Mouse (Mus musculus) hindbrain, embryonic 10.5 days (tissue): Measurements from ENCODE around the gene A630001G21Rik. TPM values are rescaled to one million over a fixed set of nuclear protein-coding genes. Genes with fewer than 3 reads are reported as not detected.
A peak's percentile ranks its signal among the peaks of the same experiment; 100 is the strongest.

Source experiments
- DNase-seq: peaks from one replicate; pipeline ENCODE4 v3.0.0-alpha.2; 2017; ENCODE audit warnings: low spot score
- H3K27ac ChIP-seq: fragments of 300-500 bp; sonication (generic); 2 replicates; pipeline ENCODE4 v1.5.1; 2016; ENCODE audit warnings: mild to moderate bottlenecking, moderate library complexity
- H3K27me3 ChIP-seq: fragments of 300-500 bp; sonication (generic); 2 replicates; pipeline ENCODE4 v1.6.1; 2016; ENCODE audit warnings: mild to moderate bottlenecking; ENCODE audit not compliant: poor library complexity, insufficient read depth, severe bottlenecking
- H3K36me3 ChIP-seq: fragments of 300-500 bp; sonication (generic); 2 replicates; pipeline ENCODE4 v1.6.1; 2016; ENCODE audit warnings: mild to moderate bottlenecking, moderate library complexity
- H3K4me1 ChIP-seq: fragments of 300-500 bp; sonication (generic); replicated peaks from 2 replicates; pipeline ENCODE4 v1.6.1; 2016; ENCODE audit warnings: mild to moderate bottlenecking
- H3K4me3 ChIP-seq: fragments of 300-500 bp; sonication (generic); 2 replicates; pipeline ENCODE4 v1.5.1; 2016; ENCODE audit warnings: mild to moderate bottlenecking, moderate library complexity
- H3K9me3 ChIP-seq: fragments of 300-500 bp; sonication (generic); 2 replicates; pipeline ENCODE4 v1.6.1; 2016; ENCODE audit warnings: mild to moderate bottlenecking, moderate library complexity
- WGBS: fragments of 180-500 bp; shearing (Covaris S2); methylation state at CpG from one replicate; pipeline ENCODE4 v1.1.7; 2016; 5-methylcytosine and 5-hydroxymethylcytosine counted together
- polyA plus RNA-seq: library from polyadenylated mRNA; unstranded; fragments of >200 nt; fragmentation: Nextera tagmentation; extraction: Ambion mirVana; gene quantifications from 2 replicates; pipeline ENCODE4 v1.2.1, GENCODE M21; 2016

A630001G21Rik gene
- polyA plus RNA-seq, 1 experiment from 2014 or later, result 1.3 TPM

DNA sequence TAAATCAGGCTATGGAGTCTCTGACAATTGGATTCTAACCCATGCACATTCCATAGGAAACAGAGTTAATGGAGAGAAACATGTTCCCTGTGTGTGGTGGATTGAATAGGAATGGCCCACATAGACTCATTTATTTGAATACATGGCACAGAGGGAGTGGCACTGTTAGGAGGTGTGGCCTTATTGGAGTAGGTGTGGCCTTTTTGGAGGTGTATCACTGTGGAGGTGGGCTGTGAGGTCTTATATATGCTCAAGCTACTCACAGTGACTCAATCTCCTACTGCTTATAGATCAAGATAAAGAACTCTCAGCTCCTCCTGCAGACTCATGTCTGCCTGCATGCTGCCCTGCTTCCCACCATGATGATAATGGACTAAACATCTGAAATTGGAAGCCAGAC, 63.9 kb downstream of the A630001G21Rik start:
- Histone ChIP-seq H3K4me1 (peaks cover 6% of the 10 kb centered on the region), H3K27me3 (no peaks in the 10 kb centered on the region), H3K4me3 (no peak overlapping the region), H3K27ac (no peak overlapping the region), H3K36me3 (no peaks in the 10 kb centered on the region), H3K9me3 (no peaks in the 10 kb centered on the region)
- no peak for DNase-seq

DNA sequence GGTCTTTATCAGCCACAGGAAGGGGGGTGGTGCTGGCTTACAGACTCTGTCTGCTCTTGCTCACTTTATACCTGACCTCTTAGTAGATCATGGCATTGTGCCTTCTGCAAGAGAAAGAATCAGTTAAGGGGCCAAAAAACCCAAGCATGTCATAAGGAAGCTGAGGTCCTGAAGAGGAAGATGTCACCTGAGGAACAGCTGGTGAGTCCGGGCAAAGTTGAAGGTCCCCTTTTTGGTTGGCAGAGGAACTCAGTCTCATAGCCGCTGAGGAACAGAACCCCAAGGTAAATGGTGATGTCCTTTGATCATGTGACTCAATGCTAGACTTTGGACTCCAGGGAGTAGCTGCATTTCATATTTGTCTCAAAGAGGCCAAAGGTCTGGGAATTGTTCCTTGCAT, 71.7 kb downstream of the A630001G21Rik start:
- Histone ChIP-seq H3K4me3 (no peak overlapping the region), H3K36me3 (no peaks in the 10 kb centered on the region), H3K9me3 (no peaks in the 10 kb centered on the region), H3K27me3 (no peaks in the 10 kb centered on the region), H3K27ac (no peak overlapping the region), H3K4me1 (no peaks in the 10 kb centered on the region)
- no peak for DNase-seq
- 91% methylated on average over 2 of the region's 2 CpGs for WGBS

DNA sequence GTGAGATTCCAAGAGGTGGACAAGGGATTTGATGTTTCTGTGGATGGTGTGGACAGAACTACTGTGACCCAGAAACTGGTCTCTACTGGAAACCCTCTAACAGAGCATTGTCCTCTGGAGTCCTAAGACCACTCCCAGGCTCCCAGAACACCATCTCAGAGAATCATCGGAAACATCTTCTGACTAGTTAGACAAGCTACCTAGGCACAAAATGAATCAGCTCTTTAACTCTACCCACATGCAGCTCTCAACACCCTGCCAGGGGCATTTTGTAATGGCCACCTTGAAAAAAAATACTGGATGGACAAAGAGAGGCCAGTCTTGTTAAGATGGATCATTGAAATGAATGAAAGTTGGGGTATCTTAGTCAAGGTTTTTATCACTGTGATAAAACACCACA, 72.9 kb downstream of the A630001G21Rik start:
- no peak overlapping the region for H3K4me3 ChIP-seq
- H3K9me3 ChIP-seq, result no peaks in the 10 kb centered on the region
- DNase-seq, result no peak
- no peak overlapping the region for H3K27ac ChIP-seq
- 89% methylated on average over 1 of the region's 1 CpGs for WGBS
- no peaks in the 10 kb centered on the region for H3K27me3 ChIP-seq
- no peaks in the 10 kb centered on the region for H3K4me1 ChIP-seq
- H3K36me3 ChIP-seq, result no peaks in the 10 kb centered on the region

DNA sequence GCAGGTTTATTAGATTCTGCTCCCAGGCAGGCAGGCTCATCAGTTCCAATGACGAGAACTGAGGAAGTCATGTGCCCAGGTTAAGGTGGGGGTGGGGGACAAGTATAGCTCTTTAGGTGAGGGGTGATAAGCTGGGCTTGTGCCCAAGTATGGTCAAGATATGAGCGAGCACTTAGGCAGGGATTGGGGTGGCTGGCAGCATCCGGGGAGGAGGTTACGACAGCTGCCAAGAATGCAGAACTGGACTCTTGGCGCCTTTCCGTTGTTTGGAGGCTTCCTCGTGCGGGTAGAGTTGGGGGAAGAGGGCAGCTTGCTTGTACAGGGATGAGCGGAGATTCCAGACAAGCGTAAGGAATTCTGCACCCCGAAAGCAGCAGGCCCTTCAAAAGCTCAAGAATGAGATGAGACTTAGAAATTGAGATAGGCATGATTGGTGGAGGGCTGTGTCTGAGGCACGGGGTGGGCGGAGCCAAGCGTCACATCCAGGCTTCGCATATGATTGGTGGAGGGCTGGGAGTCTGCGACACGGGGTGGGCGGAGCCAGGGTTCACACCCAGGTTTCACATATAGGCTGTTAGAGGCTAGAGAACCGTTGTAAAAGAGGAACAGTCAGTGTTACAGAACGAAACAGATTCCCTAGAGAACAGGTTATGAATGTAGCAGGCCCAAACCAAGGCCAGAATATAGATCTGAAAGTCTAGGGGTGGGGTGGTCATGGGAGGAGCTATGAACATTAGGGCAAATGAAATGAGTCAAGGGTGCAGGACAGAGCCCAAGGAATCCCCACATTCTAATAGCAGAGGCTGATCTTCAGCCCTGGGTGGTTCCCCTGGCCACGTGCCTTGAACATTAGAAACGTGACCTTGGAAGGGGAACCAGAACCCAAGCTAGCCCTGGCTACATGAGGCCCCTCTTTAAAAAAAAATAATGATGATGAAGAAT, 74.9 kb downstream of the A630001G21Rik start:
- DNase-seq, result peak; percentile 75
- H3K4me3 ChIP-seq, result peak overlapping the region; percentile 44
- no peaks in the 10 kb centered on the region for H3K27me3 ChIP-seq
- peak overlapping the region; percentile 66 for H3K27ac ChIP-seq
- WGBS, result 27% methylated on average over 22 of the region's 22 CpGs
- H3K9me3 ChIP-seq, result no peaks in the 10 kb centered on the region
- no peaks in the 10 kb centered on the region for H3K4me1 ChIP-seq
- H3K36me3 ChIP-seq, result no peaks in the 10 kb centered on the region

DNA sequence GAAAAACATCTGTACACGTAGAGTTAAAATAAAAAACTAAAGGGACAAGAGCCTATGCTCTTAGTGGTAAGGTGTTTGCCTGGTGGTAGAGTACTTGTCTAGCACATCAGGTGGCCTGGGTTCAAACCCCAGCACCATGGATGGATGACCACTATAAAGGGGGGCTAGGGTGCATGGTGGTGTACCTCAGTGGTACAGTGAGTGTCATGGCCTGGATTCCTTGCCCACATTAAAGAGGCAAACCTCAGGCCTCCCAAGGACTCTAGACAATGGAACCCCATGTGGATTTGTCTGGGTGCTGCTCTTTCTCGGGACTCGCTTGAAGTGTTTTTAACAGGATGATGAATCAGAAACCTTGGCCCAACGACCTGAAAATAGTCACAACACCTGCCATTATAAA, 75.9 kb downstream of the A630001G21Rik start:
- Histone ChIP-seq H3K27ac (no peak overlapping the region), H3K4me1 (no peaks in the 10 kb centered on the region), H3K4me3 (no peak overlapping the region), H3K9me3 (no peaks in the 10 kb centered on the region), H3K36me3 (no peaks in the 10 kb centered on the region), H3K27me3 (no peaks in the 10 kb centered on the region)
- no peak for DNase-seq
- 76% methylated on average over 4 of the region's 4 CpGs for WGBS

DNA sequence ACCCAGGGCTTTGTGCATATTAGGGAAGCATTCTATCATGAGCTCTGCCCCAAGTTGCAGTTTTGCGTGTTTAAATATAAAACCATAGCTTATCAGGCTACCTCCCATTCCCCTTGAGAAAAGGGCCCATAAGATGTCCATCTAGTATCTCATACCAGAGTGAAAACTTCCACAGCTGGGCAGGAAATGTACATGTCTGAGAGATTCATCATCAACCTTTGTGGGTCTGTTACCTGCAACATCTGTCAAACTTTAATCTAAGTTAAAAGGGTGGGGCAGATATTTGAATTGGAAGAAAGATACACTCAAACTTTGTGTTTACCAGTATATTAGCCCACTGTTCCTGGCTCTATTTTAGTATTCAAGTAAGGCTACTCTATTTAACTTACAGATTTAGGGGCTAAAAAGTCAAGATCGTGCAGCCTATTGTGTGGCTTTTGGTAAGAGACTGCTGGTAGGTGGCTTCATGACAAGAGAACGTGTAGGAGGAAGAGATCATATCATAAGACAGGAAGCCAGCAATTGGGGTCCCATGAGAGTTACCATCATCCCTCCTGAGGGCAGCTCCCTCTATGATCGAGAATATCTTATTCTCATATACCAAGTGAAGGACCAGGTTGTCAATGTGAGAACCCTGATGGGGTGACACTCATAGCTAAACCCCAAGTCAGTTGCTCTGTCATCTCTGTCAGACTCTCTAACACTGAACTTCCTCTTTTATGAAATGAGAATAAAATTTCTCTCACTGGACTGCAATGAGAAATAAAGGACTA, 80.5 kb downstream of the A630001G21Rik start:
- 85% methylated on average over 4 of the region's 4 CpGs for whole genome bisulfite sequencing
- Histone ChIP-seq H3K4me1 (no peaks in the 10 kb centered on the region), H3K27ac (no peak overlapping the region), H3K9me3 (no peaks in the 10 kb centered on the region), H3K27me3 (no peaks in the 10 kb centered on the region), H3K4me3 (no peak overlapping the region), H3K36me3 (no peaks in the 10 kb centered on the region)
- DNase-seq, result no peak

DNA sequence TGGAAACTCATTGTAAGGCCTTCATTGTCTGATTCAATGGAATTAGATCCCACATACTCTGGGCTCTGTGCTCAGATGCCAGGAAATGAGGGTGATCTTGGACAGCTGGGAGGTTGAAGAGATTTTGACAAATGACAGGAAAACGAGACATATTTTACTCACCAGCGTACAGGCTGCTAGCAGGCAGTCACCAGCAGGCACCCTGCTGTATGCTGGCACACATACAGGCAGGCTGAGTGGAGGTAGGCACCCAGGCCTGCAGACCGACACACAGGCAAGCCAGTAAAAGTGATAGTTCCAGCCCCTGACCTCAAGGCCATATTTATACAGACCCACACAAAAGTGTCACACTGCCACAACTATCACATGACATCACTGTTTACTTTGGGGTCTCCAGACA, 82.8 kb downstream of the A630001G21Rik start:
- Histone ChIP-seq H3K36me3 (no peaks in the 10 kb centered on the region), H3K9me3 (no peaks in the 10 kb centered on the region), H3K27me3 (no peaks in the 10 kb centered on the region), H3K27ac (no peak overlapping the region), H3K4me3 (no peak overlapping the region), H3K4me1 (no peaks in the 10 kb centered on the region)
- 72% methylated on average over 3 of the region's 3 CpGs for WGBS
- DNase-seq, result no peak

DNA sequence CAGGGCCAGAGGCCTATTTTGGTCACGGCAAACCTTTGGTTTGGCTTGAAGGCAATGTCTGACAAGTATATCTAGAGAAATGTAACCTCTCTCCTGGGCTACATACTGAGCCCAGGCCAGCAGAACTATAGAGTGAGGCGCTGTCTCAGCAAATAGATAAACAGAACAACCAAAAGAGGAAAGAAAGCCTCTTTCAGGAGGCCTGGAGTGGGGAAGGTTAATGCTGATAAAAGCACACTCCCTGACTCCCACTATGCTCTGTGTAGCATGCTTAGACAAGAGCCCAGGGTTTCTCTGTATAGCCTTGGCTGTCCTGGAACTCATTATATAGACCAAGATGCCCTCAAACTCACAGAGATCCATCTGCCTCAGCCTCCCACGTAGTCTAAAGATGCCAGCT, 85.2 kb downstream of the A630001G21Rik start:
- H3K36me3 ChIP-seq, result no peaks in the 10 kb centered on the region
- 78% methylated on average over 3 of the region's 3 CpGs for WGBS
- no peaks in the 10 kb centered on the region for H3K4me1 ChIP-seq
- H3K27me3 ChIP-seq, result no peaks in the 10 kb centered on the region
- H3K9me3 ChIP-seq, result no peaks in the 10 kb centered on the region
- H3K4me3 ChIP-seq, result no peak overlapping the region
- H3K27ac ChIP-seq, result no peak overlapping the region
- no peak for DNase-seq

DNA sequence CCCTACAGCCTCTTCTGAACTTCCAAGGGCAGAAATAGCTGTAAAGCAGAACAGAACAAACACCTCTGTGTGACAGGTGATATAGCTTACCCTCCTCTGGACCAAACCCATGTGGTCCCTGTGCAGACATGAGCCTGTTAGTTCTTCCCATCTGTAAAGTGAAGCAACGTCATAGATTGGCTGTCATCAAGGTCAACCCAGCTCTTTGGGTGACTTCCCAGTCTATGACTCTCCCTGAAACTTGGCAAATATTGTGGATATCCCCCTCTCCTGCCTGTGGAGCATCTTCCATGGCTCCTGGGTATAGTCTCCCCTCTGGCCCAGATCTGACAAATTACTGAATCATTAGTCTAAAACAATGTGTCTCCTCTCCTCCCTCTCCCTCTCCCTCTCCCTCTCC, 86.2 kb downstream of the A630001G21Rik start:
- H3K36me3 ChIP-seq, result no peaks in the 10 kb centered on the region
- 77% methylated on average over 1 of the region's 1 CpGs for WGBS
- no peaks in the 10 kb centered on the region for H3K27me3 ChIP-seq
- no peak overlapping the region for H3K27ac ChIP-seq
- H3K4me3 ChIP-seq, result no peak overlapping the region
- no peaks in the 10 kb centered on the region for H3K4me1 ChIP-seq
- no peak for DNase-seq
- no peaks in the 10 kb centered on the region for H3K9me3 ChIP-seq

DNA sequence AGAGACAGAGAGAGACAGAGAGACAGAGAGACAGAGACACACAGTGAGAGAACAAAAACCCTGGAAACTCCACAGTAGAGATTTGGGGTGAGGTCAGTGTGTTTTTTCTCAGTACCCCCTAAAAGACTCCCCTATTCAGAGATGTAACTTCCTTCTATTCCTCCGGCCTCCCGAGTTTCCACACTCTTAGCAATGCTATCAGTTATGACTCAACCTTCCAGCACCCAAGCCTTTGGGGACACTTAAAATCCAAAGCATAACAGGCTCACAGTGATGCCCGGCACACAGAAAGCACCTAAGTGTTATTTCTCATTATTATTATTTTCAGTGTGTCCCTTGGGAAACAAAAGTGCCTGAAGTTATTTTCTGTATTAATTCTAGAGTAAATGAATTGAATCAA, 87.9 kb downstream of the A630001G21Rik start:
- H3K4me3 ChIP-seq, result no peak overlapping the region
- H3K9me3 ChIP-seq, result no peaks in the 10 kb centered on the region
- H3K36me3 ChIP-seq, result no peaks in the 10 kb centered on the region
- H3K27me3 ChIP-seq, result no peaks in the 10 kb centered on the region
- H3K4me1 ChIP-seq, result no peaks in the 10 kb centered on the region
- no peak for DNase-seq
- WGBS, result 93% methylated on average over 3 of the region's 3 CpGs
- no peak overlapping the region for H3K27ac ChIP-seq

DNA sequence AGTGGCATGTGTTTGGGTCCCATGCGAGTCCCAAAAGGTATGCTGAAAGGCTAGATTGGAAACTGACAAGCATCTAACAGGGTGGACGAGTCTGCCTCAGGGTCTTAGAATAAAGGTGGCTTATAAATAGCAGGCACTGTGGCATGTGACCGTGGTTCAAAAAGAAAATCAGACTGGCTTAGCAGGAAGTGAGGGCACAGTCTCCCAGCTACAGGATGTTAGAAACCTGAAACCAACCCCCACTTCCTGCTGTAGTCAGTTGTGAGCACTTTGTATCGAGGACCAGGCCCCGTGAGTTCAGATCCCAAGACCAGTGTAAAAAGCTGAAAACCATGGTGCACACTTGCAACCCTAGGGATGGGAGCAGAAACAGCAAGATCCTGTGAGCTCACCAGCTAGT, 91.1 kb downstream of the A630001G21Rik start:
- Histone ChIP-seq H3K36me3 (no peaks in the 10 kb centered on the region), H3K4me1 (no peaks in the 10 kb centered on the region), H3K27ac (no peak overlapping the region), H3K27me3 (no peaks in the 10 kb centered on the region), H3K9me3 (no peaks in the 10 kb centered on the region), H3K4me3 (no peak overlapping the region)
- 72% methylated on average over 5 of the region's 5 CpGs for WGBS
- DNase-seq, result no peak

DNA sequence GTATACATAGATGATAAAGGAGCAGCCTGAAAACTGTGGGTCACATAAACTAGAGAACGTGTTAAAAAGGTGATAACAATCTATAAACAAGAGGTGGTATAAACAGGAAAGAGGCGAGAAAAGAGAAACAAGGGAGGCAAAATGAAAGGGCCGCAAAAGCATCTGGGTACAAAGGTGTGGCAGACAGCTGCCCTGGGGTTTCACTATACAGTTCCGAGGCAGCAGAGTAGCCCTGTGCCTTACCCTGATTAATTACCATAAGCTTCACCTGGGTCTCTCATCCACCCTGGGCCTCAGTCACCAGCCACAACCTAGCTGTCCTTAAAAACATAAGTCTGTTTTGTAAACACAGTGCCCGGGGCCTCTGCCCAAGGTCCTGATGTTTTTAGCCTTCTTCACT, 91.8 kb downstream of the A630001G21Rik start:
- WGBS, result 66% methylated on average over 5 of the region's 5 CpGs
- H3K27me3 ChIP-seq, result no peaks in the 10 kb centered on the region
- H3K36me3 ChIP-seq, result no peaks in the 10 kb centered on the region
- no peak overlapping the region for H3K4me3 ChIP-seq
- H3K27ac ChIP-seq, result no peak overlapping the region
- H3K9me3 ChIP-seq, result no peaks in the 10 kb centered on the region
- DNase-seq, result no peak
- H3K4me1 ChIP-seq, result no peaks in the 10 kb centered on the region

DNA sequence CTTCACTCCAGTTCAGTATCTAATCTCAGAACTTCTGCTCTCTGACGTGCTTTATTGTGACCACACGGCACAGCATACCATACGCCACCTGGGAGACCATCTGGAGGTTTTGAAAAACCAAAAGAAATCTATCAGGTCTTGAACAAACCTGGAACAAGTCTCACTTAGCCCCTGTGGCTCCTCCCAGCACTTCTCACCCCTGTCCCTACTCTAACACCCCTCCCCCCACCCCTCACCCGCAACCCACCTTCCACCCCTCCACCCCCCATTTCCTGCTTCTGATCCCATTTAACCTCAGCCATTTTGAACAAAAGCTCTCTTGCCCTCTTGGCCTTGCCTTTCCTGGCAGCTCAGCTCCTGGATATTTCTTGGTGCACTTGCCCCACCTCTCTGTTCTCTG, 98.2 kb downstream of the A630001G21Rik start:
- Histone ChIP-seq H3K4me3 (no peak overlapping the region), H3K4me1 (0 out of 2 replicates have a peak, but pooled peaks cover 3% of the 10 kb centered on the region), H3K36me3 (no peaks in the 10 kb centered on the region), H3K9me3 (no peaks in the 10 kb centered on the region), H3K27ac (no peak overlapping the region), H3K27me3 (no peaks in the 10 kb centered on the region)
- peak; percentile 5 for DNase-seq
- 69% methylated on average over 4 of the region's 4 CpGs for WGBS
